Mouse (Mus musculus) G1E (cell line): ENCODE results near the gene Rad9a. TPM values are rescaled to one million over a fixed set of nuclear protein-coding genes. Genes with fewer than 3 reads are reported as not detected.

Experiments used
- ATAC-seq: 2 replicates; pipeline ENCODE4 v1.8.0; 2016; ENCODE audit warnings: mild to moderate bottlenecking; ENCODE audit not compliant: insufficient number of reproducible peaks, poor library complexity, low FRiP score, severe bottlenecking; ENCODE audit errors: extremely low read depth
- DNase-seq: peaks from one replicate; pipeline ENCODE4 v3.0.0; 2012; ENCODE audit warnings: low spot score
- H3K27me3 ChIP-seq: 2 replicates; pipeline ENCODE4 v1.6.1; 2012; ENCODE audit warnings: mild to moderate bottlenecking, low read length, inconsistent platforms; ENCODE audit not compliant: insufficient read depth
- H3K36me3 ChIP-seq: replicated peaks from 2 replicates; pipeline ENCODE3; 2012; ENCODE audit warnings: mild to moderate bottlenecking, inconsistent platforms
- H3K4me1 ChIP-seq: 2 replicates; pipeline ENCODE4 v1.6.1; 2012; ENCODE audit warnings: low read depth, low read length, inconsistent platforms, mixed read lengths; ENCODE audit not compliant: insufficient read depth
- H3K4me3 ChIP-seq: 2 replicates; pipeline ENCODE4 v1.5.1; 2012; ENCODE audit warnings: low read depth, mild to moderate bottlenecking, inconsistent platforms, low read length, moderate library complexity, mixed read lengths
- H3K9me3 ChIP-seq: replicated peaks from 2 replicates; pipeline ENCODE4 v1.6.1; 2012; ENCODE audit warnings: inconsistent platforms
- CTCF ChIP-seq: IDR thresholded peaks from 2 replicates; pipeline ENCODE4 v1.5.1; 2012; ENCODE audit warnings: low read depth, low read length, inconsistent platforms, mixed read lengths
- GATA1 ChIP-seq: IDR thresholded peaks from 2 replicates; pipeline ENCODE4 v1.6.1; 2012; ENCODE audit warnings: borderline replicate concordance, low read length, inconsistent platforms, mixed read lengths
- GATA2 ChIP-seq: IDR thresholded peaks from 2 replicates; pipeline ENCODE4 v1.6.1; 2012; ENCODE audit warnings: low read depth, low read length, inconsistent platforms, borderline replicate concordance
- POLR2AphosphoS5 ChIP-seq: IDR thresholded peaks from 2 replicates; pipeline ENCODE4 v1.6.1; 2012; ENCODE audit warnings: low read depth, low read length, inconsistent platforms; ENCODE audit not compliant: insufficient replicate concordance
- TAL1 ChIP-seq: conservative IDR thresholded peaks from 2 replicates; pipeline ENCODE4 v1.6.1; 2012; ENCODE audit warnings: low read depth, low read length, inconsistent platforms, mixed read lengths
- polyA plus RNA-seq: library from polyadenylated mRNA; stranded (reverse); fragments of >175 nt; gene quantifications from 2 replicates; pipeline ENCODE4 v1.2.3, GENCODE M21; 2012
- total RNA-seq, 2 experiments: library from RNA; stranded (forward) in 1 of 2; stranded (reverse) in 1 of 2; fragments of 200-1000 nt in 1 of 2; fragments of >200 nt in 1 of 2; fragmentation: Nextera tagmentation in 1 of 2; gene quantifications; 2 replicates each; pipeline ENCODE4 v1.2.3; 2014 to 2017

Gene Rad9a
- total and polyA plus RNA-seq, 3 experiments, result 27.5 to 61.9 (median 33.6) TPM

DNA sequence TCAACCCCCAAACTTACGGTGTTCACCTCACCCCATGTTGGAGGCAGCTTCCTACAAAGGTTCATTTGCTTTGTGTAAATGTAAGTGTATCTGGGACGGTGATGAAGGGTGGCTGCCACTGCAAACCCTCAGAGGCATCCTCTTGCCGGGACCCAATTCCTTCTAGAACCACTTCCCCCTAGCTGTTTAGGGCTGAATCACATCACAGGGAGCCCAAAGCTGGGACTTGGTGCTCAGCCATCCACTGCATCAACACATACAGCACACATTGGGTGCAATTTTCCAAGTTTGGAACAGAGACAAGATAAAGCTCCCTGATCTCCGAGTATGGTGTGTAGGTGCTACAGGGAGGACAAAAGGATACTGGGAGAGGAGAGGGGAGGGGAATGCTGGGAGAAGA is 3.4 kb upstream of the Rad9a start:
- Histone ChIP-seq H3K4me1 (peaks cover 42% of the 10 kb centered on the region), H3K4me3 (no peak overlapping the region), H3K9me3 (no peaks in the 10 kb centered on the region), H3K27me3 (peaks cover 58% of the 10 kb centered on the region), H3K36me3 (peaks cover 9% of the 10 kb centered on the region)
- ATAC-seq (no peak), DNase-seq (no peak)
- TF ChIP-seq CTCF, result no peak
- no peak for TF ChIP-seq GATA2
- no peak for TF ChIP-seq POLR2AphosphoS5
- TF ChIP-seq TAL1, result no peak
- no peak for TF ChIP-seq GATA1

DNA sequence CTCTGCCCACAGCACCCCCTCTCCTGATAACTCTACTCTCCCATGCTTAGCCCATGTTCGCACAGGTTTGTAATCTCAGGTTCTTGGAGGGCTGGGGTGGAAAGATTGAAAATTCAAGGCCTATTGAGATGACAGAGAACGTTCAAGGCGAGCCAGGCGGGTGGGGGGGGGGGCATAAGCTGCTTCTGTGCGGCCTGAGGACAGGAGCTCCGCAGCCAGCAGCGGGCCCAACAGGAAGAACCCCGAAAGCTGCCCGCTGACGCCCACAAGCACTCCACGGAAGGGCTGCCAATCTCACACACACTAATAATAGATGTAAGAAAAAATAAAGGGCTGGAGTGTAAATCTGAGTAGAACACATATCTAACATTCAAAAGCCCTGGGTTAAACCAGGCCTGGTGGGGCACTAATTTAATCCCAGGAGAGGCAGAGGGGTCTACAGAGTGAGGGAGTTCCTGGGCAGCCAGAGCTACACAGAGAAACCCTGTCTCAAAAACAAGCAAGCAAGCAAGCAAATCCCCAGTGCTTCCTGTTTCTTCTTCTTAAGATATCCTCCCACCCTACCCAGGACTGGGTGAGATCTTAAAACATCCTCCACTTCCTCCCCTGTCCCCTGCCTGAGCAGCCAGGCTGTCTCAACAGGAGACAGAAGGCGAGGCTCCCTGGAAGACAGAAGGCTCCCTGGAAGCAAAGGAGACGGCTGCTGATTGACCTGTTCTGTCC is 2.3 kb upstream of the Rad9a start:
- TF ChIP-seq CTCF (no peak), GATA2 (no peak), GATA1 (no peak)
- peaks cover 50% of the 10 kb centered on the region for H3K27me3 ChIP-seq
- no peaks in the 10 kb centered on the region for H3K9me3 ChIP-seq
- ATAC-seq (no peak), DNase-seq (no peak)
- no peak overlapping the region for H3K4me3 ChIP-seq
- H3K4me1 ChIP-seq, result peaks cover 47% of the 10 kb centered on the region
- peaks cover 21% of the 10 kb centered on the region for H3K36me3 ChIP-seq

DNA sequence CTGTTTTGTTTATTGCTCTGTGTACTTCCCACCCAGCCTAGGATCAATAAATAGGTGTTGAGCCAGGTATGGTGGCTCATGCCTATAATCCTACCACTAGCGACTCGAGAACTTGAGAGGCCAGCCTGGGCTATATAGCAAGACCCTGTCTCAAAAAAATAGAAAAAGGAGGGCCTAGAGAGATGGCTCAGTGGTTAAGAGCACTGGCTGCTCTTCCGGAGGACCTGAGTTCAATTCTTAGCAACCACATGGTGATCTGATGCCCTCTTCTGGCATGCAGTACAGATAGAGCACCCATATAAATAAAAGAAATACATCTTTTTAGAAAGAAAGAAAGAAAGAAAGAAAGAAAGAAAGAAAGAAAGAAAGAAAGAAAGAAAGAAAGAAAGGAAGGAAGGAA is 1.7 kb upstream of the Rad9a start:
- H3K36me3 ChIP-seq, result peaks cover 27% of the 10 kb centered on the region
- no peaks in the 10 kb centered on the region for H3K9me3 ChIP-seq
- H3K4me1 ChIP-seq, result peaks cover 48% of the 10 kb centered on the region
- peaks cover 45% of the 10 kb centered on the region for H3K27me3 ChIP-seq
- TF ChIP-seq POLR2AphosphoS5, result no peak
- TF ChIP-seq GATA2, result no peak
- TF ChIP-seq GATA1, result no peak
- no peak for TF ChIP-seq TAL1
- no peak for TF ChIP-seq CTCF
- H3K4me3 ChIP-seq, result no peak overlapping the region
- ATAC-seq (no peak), DNase-seq (no peak)

DNA sequence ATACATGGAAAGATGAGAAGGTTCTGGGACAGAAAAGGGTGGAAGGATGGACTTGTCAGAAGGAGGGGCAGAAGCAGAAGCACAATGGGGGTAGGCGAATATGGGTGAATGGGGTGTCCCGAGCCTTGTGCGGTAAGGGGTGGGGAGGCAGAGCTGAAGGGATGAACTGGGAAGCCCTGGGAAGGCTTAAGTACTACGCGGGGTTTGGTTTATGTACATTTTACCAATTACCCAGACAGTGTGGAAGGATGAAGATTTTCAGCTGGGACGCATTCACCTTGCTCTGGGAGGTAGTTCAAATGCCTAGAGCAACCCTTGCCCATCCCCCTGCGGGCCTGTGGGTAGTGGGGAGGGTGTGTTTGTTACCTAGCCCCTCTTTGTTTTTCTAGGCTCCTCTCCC is 687 bp upstream of the Rad9a start:
- DNase-seq (no peak), ATAC-seq (no peak)
- peaks cover 54% of the 10 kb centered on the region for H3K4me1 ChIP-seq
- peaks cover 38% of the 10 kb centered on the region for H3K27me3 ChIP-seq
- TF ChIP-seq GATA1 (no peak), TAL1 (no peak), GATA2 (no peak), CTCF (no peak), POLR2AphosphoS5 (no peak)
- H3K36me3 ChIP-seq, result peaks cover 37% of the 10 kb centered on the region
- peak overlapping the region; percentile 80; the same call in 1 of the 2 replicates for H3K4me3 ChIP-seq
- no peaks in the 10 kb centered on the region for H3K9me3 ChIP-seq

DNA sequence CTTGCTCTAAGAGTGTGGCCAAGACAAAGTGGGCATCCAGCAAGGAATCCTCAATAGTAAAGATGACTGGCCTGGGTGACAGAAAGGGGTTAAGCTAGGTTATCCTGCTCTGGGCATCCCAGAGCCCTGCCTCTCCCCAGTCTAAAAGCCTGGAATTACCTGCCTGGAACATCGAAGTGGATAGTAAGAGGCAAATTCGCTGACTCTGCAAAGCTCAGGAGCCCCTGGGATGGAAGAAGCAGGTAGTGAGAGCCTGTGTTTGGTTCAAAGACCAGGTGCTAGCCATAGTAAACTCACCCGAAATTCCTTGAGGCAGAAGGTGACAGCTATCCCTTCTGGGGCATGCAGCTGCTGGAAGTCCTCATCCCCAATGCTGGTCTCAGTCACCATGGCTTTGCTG is 4.3 kb downstream of the Rad9a start:
- DNase-seq (no peak), ATAC-seq (no peak)
- H3K36me3 ChIP-seq, result peaks cover 81% of the 10 kb centered on the region
- no peaks in the 10 kb centered on the region for H3K27me3 ChIP-seq
- H3K9me3 ChIP-seq, result no peaks in the 10 kb centered on the region
- H3K4me3 ChIP-seq, result no peak overlapping the region; the same call in 1 of the 2 replicates
- peaks cover 88% of the 10 kb centered on the region for H3K4me1 ChIP-seq
- TF ChIP-seq POLR2AphosphoS5, result no peak; the same call in 1 of the 2 replicates

DNA sequence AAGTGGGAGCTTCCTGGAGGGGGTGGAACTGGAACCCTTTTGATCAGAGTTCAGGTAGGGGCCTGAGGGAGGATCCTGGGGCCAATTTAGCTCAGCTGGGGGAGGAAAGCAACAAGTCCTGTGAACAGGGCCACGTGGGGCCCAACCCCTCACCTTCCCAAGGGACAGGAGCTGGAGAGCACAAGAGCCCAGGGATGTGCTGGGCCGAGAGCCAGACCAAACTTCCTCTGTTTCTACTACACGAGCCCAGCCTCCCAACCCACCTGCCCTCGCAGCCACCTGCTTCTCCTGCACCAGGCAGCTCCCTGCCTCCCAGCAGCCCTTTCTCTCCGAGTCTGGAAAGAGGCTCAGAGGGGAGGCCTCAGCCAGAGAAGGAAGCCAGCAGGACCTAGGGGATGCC is 4.9 kb downstream of the Rad9a start:
- Histone ChIP-seq H3K36me3 (peaks cover 81% of the 10 kb centered on the region), H3K27me3 (no peaks in the 10 kb centered on the region), H3K9me3 (no peaks in the 10 kb centered on the region), H3K4me1 (peaks cover 83% of the 10 kb centered on the region), H3K4me3 (peak overlapping the region; percentile 53; the same call in 1 of the 2 replicates)
- no peak for DNase-seq
- no peak for ATAC-seq
- TF ChIP-seq POLR2AphosphoS5, result no peak
- no peak for TF ChIP-seq GATA2
- TF ChIP-seq CTCF, result no peak
- no peak for TF ChIP-seq TAL1
- no peak for TF ChIP-seq GATA1

DNA sequence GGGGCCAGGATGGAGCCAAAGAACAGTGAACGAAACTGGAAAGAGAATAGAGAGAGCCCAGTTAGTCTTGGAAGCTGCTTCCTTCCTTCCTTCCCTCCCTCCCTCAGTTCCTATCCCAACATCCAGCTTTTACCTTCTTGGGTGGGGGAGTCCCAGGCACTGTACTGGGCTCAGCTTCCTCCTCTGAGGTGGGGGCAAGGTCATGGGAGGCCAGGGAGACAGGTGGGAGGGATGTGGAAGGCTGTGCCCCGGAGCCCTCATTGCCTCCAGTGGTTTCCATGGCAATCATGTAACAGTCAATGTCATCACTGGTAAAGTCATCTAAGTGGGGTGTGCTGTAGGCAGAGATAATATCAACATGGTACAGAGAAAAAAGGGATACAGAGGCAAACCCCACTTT is 5.4 kb downstream of the Rad9a start:
- DNase-seq (no peak), ATAC-seq (no peak)
- Histone ChIP-seq H3K4me3 (no peak overlapping the region), H3K36me3 (peaks cover 81% of the 10 kb centered on the region), H3K4me1 (peaks cover 88% of the 10 kb centered on the region), H3K27me3 (no peaks in the 10 kb centered on the region), H3K9me3 (no peaks in the 10 kb centered on the region)
- TF ChIP-seq POLR2AphosphoS5 (no peak), CTCF (no peak), GATA1 (no peak)
